Comparison of ENCODE assay signal across 8 mouse cellular contexts in the genomic region with DNA sequence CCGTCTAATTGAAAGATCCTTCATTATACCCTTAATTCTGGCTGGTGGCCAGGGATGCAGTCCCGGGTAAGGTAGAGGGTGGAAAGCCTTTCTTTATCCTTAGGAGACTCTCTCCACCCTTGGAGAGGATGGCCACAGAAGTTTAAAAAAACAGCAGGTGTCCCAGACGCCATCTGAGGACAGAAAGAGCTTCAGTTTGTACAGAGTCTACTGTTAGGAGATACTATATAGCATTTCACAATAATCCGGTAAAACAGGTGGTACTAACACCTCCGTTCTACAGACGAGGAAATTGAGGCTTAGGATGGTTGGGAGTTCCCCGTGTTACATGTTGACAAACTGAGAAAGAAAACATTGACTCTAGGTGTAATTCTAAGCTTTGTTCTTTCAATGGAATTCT. TPM values are rescaled to one million over a fixed set of nuclear protein-coding genes. Genes with fewer than 3 reads are reported as not detected.
DNase-seq lines count a peak whose midpoint lies in the region; ATAC-seq lines count a peak whose summit lies in the region.

No protein-coding gene starts in this region.

- H3K4me3 ChIP-seq in kidney, embryonic 14.5 days (ENCODE audit: low read length) = peak overlapping the region; percentile 26
- peak overlapping the region; percentile 79 for H3K4me3 ChIP-seq in hindbrain, embryonic 10.5 days

- ATAC-seq in kidney, embryonic 14.5 days (ENCODE audit: low FRiP score, low TSS enrichment) = peak; percentile 4; the same call in 1 of the 2 replicates

- no peak overlapping the region for H3K27ac ChIP-seq in kidney, embryonic 14.5 days (ENCODE audit: low read depth, low read length)
- H3K27ac ChIP-seq in hindbrain, embryonic 10.5 days = 0 out of 2 replicates have a peak overlapping the region, but pooled peaks have one; percentile 91

- H3K36me3 ChIP-seq in kidney, embryonic 14.5 days (ENCODE audit: control insufficient read depth, insufficient read depth, low read length) = no peaks in the 10 kb centered on the region
- no peaks in the 10 kb centered on the region for H3K36me3 ChIP-seq in hindbrain, embryonic 10.5 days

- no peak overlapping the region for H3K9ac ChIP-seq in kidney, embryonic 14.5 days (ENCODE audit: low read depth, low read length)

- WGBS in kidney, embryonic 14.5 days = 24% methylated on average over 7 of the region's 7 CpGs
- whole genome bisulfite sequencing in hindbrain, embryonic 10.5 days = 28% methylated on average over 7 of the region's 7 CpGs

- DNase-seq in kidney, adult 8-10 months = no peak
- DNase-seq in cerebellum, adult 9-11 months = peak; percentile 73
- DNase-seq in hindbrain, embryonic 10.5 days (ENCODE audit: low spot score) = no peak
- peak; percentile 17 for DNase-seq in lung, postnatal 10 days
- DNase-seq in adrenal gland, adult 2 months = no peak
- no peak for DNase-seq in layer of hippocampus, adult 9-11 months
- DNase-seq in urinary bladder, postnatal 36 days (ENCODE audit: low spot score in 2 of 2) = no peak

- H3K4me1 ChIP-seq in kidney, embryonic 14.5 days (ENCODE audit: control insufficient read depth, insufficient read depth, low read length) = peaks cover 11% of the 10 kb centered on the region; the same call in 1 of the 2 replicates
- H3K4me1 ChIP-seq in hindbrain, embryonic 10.5 days (replicated peaks) = peaks cover 23% of the 10 kb centered on the region

- no peaks in the 10 kb centered on the region for H3K27me3 ChIP-seq in kidney, embryonic 14.5 days (ENCODE audit: control insufficient read depth, insufficient read depth, low read length)
- peaks cover 16% of the 10 kb centered on the region for H3K27me3 ChIP-seq in hindbrain, embryonic 10.5 days (ENCODE audit: insufficient read depth, poor library complexity, severe bottlenecking)

- H3K9me3 ChIP-seq in kidney, embryonic 14.5 days (ENCODE audit: control insufficient read depth, low read length) = no peaks in the 10 kb centered on the region
- no peaks in the 10 kb centered on the region for H3K9me3 ChIP-seq in hindbrain, embryonic 10.5 days

- H3K4me2 ChIP-seq in kidney, embryonic 14.5 days (replicated peaks; ENCODE audit: low read depth, low read length) = peak overlapping the region; percentile 34

RNA-seq across cellular contexts. Expression of gene Cyld, which starts 0.6 kb away (rescaled TPM):
- 9.0 and 16.6 TPM in 2 replicates for polyA plus RNA-seq in kidney, embryonic 14.5 days (2014; fragmentation: Nextera tagmentation; extraction: Ambion mirVana)
- polyA plus RNA-seq in hindbrain, embryonic 10.5 days (2016; fragmentation: Nextera tagmentation; extraction: Ambion mirVana) = 9.8 and 10.8 TPM in 2 replicates
- total RNA-seq in adrenal gland, adult 2 months (2021) = 10 to 100 TPM; 50.7 to 63.2 TPM
- 5.5 and 6.2 TPM in 2 replicates for polyA plus RNA-seq in adrenal gland, adult 2 months (2012; rRNA removed)

RNA-seq across cellular contexts. Expression of gene Nod2, which starts 49.1 kb away (rescaled TPM):
- polyA plus RNA-seq in kidney, embryonic 14.5 days (2014; fragmentation: Nextera tagmentation; extraction: Ambion mirVana) = 0.11 and 0.15 TPM in 2 replicates
- polyA plus RNA-seq in hindbrain, embryonic 10.5 days (2016; fragmentation: Nextera tagmentation; extraction: Ambion mirVana) = 0.15 and 0.17 TPM in 2 replicates
- 1 to 10 TPM in 1 of 2 experiments, under 1 TPM in 1; 0.89 to 1.2 TPM for total RNA-seq in adrenal gland, adult 2 months (2021)
- 1.1 and 1.7 TPM in 2 replicates for polyA plus RNA-seq in adrenal gland, adult 2 months (2012; rRNA removed)

Comparison
In these comparisons a context has a peak if more than half of its experiments do, and no peak if none do; other contexts are left out.
1. DNase-seq: peak in cerebellum, adult 9-11 months (single experiment) and lung, postnatal 10 days (single experiment); none in kidney, adult 8-10 months (0 of 2), hindbrain, embryonic 10.5 days (single experiment), adrenal gland, adult 2 months (single experiment), layer of hippocampus, adult 9-11 months (single experiment) and urinary bladder, postnatal 36 days (0 of 2).